Mouse (Mus musculus) midbrain, postnatal 0 days (tissue): ENCODE results near the gene Zswim5. TPM values are rescaled to one million over a fixed set of nuclear protein-coding genes. Genes with fewer than 3 reads are reported as not detected.

Experiments
- ATAC-seq: fragments of 200-750 bp; cut with Nextera tagmentation; 2 replicates; pipeline ENCODE4 v1.8.0; 2017; ENCODE audit warnings: moderate number of reproducible peaks, mild to moderate bottlenecking, moderate TSS enrichment, moderate library complexity; ENCODE audit not compliant: low FRiP score
- DNase-seq: peaks from one replicate; pipeline ENCODE4 v3.0.0-alpha.2; 2015; ENCODE audit warnings: low spot score
- H3K27ac ChIP-seq: fragments of 300-500 bp; sonication (generic); 2 replicates; pipeline ENCODE4 v1.5.1; 2014; ENCODE audit warnings: low read depth, mild to moderate bottlenecking, low read length, mixed read lengths
- H3K27me3 ChIP-seq: fragments of 300-500 bp; sonication (generic); 2 replicates; pipeline ENCODE4 v1.6.1; 2014; ENCODE audit warnings: low read length, control low read depth, mixed read lengths; ENCODE audit not compliant: insufficient read depth
- H3K36me3 ChIP-seq: fragments of 300-500 bp; sonication (generic); 2 replicates; pipeline ENCODE4 v1.6.1; 2014; ENCODE audit warnings: low read length, control low read depth, mixed read lengths; ENCODE audit not compliant: insufficient read depth
- H3K4me1 ChIP-seq: fragments of 300-500 bp; sonication (generic); 2 replicates; pipeline ENCODE4 v1.6.1; 2014; ENCODE audit warnings: mild to moderate bottlenecking, control low read depth, antibody characterized with exemption, low read length, mixed read lengths; ENCODE audit not compliant: insufficient read depth
- H3K4me2 ChIP-seq: fragments of 300-500 bp; sonication (generic); 2 replicates; pipeline ENCODE4 v1.6.1; 2014; ENCODE audit warnings: low read depth, mild to moderate bottlenecking, low read length, mixed read lengths; ENCODE audit not compliant: poor library complexity, severe bottlenecking
- H3K4me3 ChIP-seq: fragments of 300-500 bp; sonication (generic); 2 replicates; pipeline ENCODE4 v1.5.1; 2014; ENCODE audit warnings: low read depth, mild to moderate bottlenecking, low read length, moderate library complexity
- H3K9ac ChIP-seq: fragments of 300-500 bp; sonication (generic); replicated peaks from 2 replicates; pipeline ENCODE4 v1.6.1; 2014; ENCODE audit warnings: mild to moderate bottlenecking, low read length, moderate library complexity, mixed read lengths; ENCODE audit not compliant: poor library complexity, severe bottlenecking
- H3K9me3 ChIP-seq: fragments of 300-500 bp; sonication (generic); 2 replicates; pipeline ENCODE4 v1.6.1; 2016; ENCODE audit warnings: low read length, control low read depth
- CTCF ChIP-seq: IDR thresholded peaks from 2 replicates; pipeline ENCODE4 v1.5.1; 2016; ENCODE audit warnings: antibody characterized with exemption, mild to moderate bottlenecking
- WGBS: fragments of 180-500 bp; shearing (Covaris S2); extraction: QIAGEN DNeasy Blood & Tissue Kit; methylation state at CpG from one replicate; pipeline ENCODE4 v1.1.7; 2014; 5-methylcytosine and 5-hydroxymethylcytosine counted together
- polyA plus RNA-seq: library from polyadenylated mRNA; unstranded; fragments of >200 nt; fragmentation: Nextera tagmentation; extraction: Ambion mirVana; gene quantifications from 2 replicates; pipeline ENCODE4 v1.2.1, GENCODE M21; 2015
- total RNA-seq: library from RNA; depleted of rRNA; stranded (reverse); fragments of >200 nt; gene quantifications from 2 replicates; pipeline ENCODE4 v1.2.3, GENCODE M21; 2014

Gene Zswim5
- total and polyA plus RNA-seq, 2 experiments from 2014 or later = 2.4 to 23.0 TPM

DNA sequence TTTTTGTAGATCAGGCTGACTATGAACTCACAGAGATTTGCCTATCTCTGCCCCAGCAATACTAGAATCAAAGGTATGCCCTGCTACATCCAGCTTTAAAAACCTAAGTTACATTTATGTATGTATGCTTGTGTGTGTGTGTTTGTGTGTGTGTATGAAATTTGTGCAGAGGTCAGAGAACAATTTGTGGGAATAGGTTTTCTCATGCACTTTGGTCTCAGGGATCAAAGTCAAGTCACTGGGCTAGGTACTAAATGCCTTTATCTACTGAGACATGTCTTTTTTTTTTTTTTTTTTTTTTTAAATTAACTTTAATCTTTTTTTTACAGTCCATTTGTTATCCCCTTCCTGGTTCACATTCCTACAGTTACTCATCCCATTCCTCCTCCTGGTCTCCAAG, 5.5 kb downstream of the Zswim5 start:
- no peak overlapping the region for H3K4me3 ChIP-seq
- H3K36me3 ChIP-seq = no peaks in the 10 kb centered on the region
- no peaks in the 10 kb centered on the region for H3K9me3 ChIP-seq
- H3K4me1 ChIP-seq = no peaks in the 10 kb centered on the region
- H3K27ac ChIP-seq = no peak overlapping the region
- DNase-seq (no peak), ATAC-seq (no peak)
- no peaks in the 10 kb centered on the region for H3K27me3 ChIP-seq
- no peak for TF ChIP-seq CTCF
- no peak overlapping the region for H3K4me2 ChIP-seq
- no peak overlapping the region for H3K9ac ChIP-seq

DNA sequence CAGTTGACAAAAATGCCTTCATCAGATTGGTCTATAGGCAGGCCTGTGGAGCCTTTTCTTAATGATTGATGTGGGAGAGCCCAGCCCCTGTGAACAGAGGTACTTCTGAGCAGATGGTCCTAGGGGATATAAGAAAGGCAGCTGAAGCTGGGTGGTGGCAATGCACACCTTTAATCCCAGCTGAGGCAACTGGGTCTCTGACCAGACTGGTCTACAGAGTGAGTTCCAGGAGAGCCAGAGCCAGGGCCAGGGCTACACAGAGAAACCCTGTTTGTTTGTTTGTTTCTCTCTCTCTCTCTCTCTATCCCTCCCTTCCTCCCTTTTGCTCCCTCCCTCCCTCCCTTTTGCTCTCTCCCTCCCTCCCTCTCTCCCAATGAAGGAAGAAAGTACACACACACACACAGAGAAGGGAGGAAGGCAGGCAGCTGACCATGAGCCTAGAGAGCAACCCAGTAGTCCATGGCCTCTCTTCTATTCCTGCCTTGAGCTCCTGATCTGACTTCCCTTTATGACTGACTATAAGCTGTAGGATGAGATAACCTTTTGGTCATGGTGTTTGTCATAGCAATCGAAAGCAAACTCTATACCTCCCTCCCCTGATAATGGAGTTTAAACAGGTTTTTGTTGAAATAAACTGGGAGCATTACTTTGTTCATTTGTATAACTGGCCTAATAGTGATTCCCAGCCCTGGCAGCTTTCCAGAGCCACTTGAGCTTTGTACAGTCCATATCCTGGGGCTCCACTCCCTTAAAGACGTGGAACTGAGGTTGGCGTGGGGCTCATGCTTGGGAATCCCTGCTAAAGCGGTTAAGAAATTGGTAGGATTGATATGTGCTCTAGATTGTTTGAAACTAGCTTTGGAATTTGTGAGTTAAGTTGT, 17.3 kb downstream of the Zswim5 start:
- Histone ChIP-seq H3K36me3 (no peaks in the 10 kb centered on the region), H3K9ac (no peak overlapping the region), H3K27ac (no peak overlapping the region), H3K4me1 (no peaks in the 10 kb centered on the region), H3K4me2 (no peak overlapping the region), H3K4me3 (no peak overlapping the region), H3K27me3 (no peaks in the 10 kb centered on the region), H3K9me3 (no peaks in the 10 kb centered on the region)
- no peak for TF ChIP-seq CTCF
- 66% methylated on average over 4 of the region's 4 CpGs for WGBS
- no peak for ATAC-seq
- no peak for DNase-seq

DNA sequence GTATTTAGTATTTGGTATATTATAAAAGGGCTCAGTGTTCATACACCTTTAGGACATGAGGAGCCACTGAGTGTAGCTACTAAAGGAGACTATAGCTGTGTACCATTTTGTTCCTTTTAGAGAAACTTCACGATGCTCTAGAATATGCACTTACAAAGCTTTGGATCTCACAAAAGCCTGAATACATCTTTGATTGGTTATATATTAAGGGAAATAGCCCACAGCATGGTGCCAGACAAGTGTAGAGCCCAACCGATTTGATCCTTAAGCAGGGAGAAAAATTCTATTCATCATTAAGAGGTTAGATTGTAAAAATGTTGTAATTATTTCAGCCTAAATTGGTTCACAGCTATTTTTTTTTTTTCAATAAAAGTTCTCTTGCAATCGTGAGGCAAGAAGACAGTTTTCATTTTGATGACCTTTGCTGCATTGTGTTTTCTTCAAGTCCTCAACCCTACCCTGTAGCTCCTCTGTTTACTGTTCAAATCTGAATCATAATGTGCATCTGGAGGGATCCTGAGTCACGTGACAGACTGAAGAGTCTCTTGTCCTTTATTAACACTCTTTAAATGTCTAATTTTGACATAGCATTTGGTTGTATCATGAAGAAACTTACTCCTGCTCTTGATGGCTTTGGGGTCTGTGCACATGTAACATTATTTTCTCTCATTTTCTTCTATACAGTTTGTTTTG, 33.5 kb downstream of the Zswim5 start:
- Histone ChIP-seq H3K27ac (no peak overlapping the region), H3K9me3 (no peaks in the 10 kb centered on the region), H3K4me3 (no peak overlapping the region), H3K9ac (no peak overlapping the region), H3K36me3 (no peaks in the 10 kb centered on the region), H3K4me1 (no peaks in the 10 kb centered on the region), H3K4me2 (no peak overlapping the region), H3K27me3 (no peaks in the 10 kb centered on the region)
- WGBS = 29% methylated on average over 4 of the region's 4 CpGs
- ATAC-seq = no peak
- DNase-seq = no peak
- TF ChIP-seq CTCF = no peak

DNA sequence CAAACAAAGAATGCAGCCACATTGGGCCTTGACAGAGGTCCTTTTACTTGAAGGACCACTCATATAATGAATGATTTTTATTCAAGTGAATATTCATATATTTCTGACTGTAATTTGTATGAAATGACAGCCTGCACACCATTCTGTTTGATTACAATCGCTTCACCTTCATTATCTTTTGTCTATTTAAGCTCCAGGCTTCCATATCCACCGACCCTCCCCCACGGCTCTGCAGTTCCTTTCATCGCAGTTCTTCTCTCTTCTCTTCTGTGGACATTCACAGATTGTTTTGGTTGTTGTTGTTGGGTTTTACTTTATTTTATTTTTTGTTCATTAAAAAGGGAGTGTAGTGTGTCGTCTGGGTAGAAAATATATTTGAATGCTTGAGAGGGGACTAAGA, 34.0 kb downstream of the Zswim5 start:
- no peak overlapping the region for H3K4me2 ChIP-seq
- H3K36me3 ChIP-seq = no peaks in the 10 kb centered on the region
- no peak overlapping the region for H3K4me3 ChIP-seq
- no peaks in the 10 kb centered on the region for H3K27me3 ChIP-seq
- H3K9ac ChIP-seq = no peak overlapping the region
- ATAC-seq (no peak), DNase-seq (no peak)
- no peak overlapping the region; the same call in 1 of the 2 replicates for H3K27ac ChIP-seq
- no peaks in the 10 kb centered on the region for H3K4me1 ChIP-seq
- no peak for TF ChIP-seq CTCF
- WGBS = 34% methylated on average over 5 of the region's 5 CpGs
- H3K9me3 ChIP-seq = no peaks in the 10 kb centered on the region

DNA sequence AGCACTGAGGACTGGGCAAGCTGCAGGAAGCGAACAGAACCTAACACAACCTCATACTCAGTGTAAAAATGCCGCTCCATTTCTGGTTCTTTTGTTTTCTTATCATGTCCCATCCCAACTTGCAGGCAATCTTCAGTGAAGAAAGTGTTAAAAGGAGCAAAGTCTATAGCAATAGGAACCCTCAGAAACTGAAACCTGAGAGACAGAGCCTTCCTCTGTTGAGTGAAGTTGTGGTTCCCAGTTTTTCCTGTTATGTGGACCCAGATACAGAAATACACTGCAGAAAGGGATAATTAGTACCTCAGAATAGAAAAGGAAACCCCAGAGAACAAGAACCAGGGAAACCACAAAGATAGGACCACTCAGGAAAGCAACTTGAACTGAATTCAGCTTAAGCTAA, 36.1 kb downstream of the Zswim5 start:
- DNase-seq = no peak
- TF ChIP-seq CTCF = no peak
- Histone ChIP-seq H3K27me3 (no peaks in the 10 kb centered on the region), H3K9me3 (no peaks in the 10 kb centered on the region), H3K4me2 (no peak overlapping the region), H3K9ac (no peak overlapping the region), H3K27ac (no peak overlapping the region), H3K4me1 (no peaks in the 10 kb centered on the region), H3K36me3 (no peaks in the 10 kb centered on the region), H3K4me3 (no peak overlapping the region)
- ATAC-seq = no peak
- WGBS = 91% methylated on average over 2 of the region's 2 CpGs

DNA sequence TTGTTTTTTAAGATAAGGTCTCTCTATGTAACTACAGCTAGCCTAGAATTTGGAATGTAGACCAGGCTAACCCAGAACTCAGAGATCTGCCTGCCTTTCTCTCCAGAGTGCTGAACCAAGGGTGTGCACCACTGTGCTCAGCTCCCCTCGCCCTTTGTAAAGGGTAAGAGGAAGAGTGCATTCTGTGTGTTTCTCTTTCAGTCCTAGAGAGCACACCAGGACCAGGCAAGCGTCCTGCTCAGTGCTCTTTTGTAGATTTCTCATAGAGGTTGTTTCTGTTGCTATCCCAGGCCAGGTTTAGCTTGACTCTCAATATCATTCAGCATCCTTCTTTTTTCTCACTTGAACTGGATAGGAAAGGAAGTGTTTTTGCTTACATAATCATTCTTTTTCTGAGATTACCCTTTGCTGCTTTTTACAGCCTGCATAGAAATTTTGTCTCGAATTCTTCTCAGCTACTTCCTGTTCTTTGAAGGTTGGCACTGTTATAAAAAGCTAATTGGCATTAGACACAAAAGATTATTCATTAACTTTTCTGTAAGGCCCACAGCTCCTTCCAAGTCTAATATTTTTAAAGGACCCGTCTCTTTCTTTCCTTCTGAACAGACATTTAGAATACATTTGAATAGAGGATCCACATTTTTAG, 51.0 kb downstream of the Zswim5 start:
- H3K4me3 ChIP-seq = no peak overlapping the region
- H3K27me3 ChIP-seq = no peaks in the 10 kb centered on the region
- H3K27ac ChIP-seq = no peak overlapping the region
- no peak overlapping the region for H3K9ac ChIP-seq
- no peaks in the 10 kb centered on the region for H3K4me1 ChIP-seq
- TF ChIP-seq CTCF = no peak
- WGBS = 62% methylated on average over 4 of the region's 4 CpGs
- H3K36me3 ChIP-seq = no peaks in the 10 kb centered on the region
- DNase-seq = no peak
- ATAC-seq = no peak
- no peak overlapping the region for H3K4me2 ChIP-seq
- H3K9me3 ChIP-seq = no peaks in the 10 kb centered on the region
